Mouse (Mus musculus) ES-Bruce4 (cell line): ENCODE data around the gene Tdrd12.

Experiments
- CTCF ChIP-seq: IDR thresholded peaks from one replicate; pipeline ENCODE4 v1.8.1; 2011; ENCODE audit warnings: low read depth, low read length
- POLR2A ChIP-seq: IDR thresholded peaks from one replicate; pipeline ENCODE4 v1.8.1; 2011; ENCODE audit warnings: low read length; ENCODE audit not compliant: insufficient read depth

DNA sequence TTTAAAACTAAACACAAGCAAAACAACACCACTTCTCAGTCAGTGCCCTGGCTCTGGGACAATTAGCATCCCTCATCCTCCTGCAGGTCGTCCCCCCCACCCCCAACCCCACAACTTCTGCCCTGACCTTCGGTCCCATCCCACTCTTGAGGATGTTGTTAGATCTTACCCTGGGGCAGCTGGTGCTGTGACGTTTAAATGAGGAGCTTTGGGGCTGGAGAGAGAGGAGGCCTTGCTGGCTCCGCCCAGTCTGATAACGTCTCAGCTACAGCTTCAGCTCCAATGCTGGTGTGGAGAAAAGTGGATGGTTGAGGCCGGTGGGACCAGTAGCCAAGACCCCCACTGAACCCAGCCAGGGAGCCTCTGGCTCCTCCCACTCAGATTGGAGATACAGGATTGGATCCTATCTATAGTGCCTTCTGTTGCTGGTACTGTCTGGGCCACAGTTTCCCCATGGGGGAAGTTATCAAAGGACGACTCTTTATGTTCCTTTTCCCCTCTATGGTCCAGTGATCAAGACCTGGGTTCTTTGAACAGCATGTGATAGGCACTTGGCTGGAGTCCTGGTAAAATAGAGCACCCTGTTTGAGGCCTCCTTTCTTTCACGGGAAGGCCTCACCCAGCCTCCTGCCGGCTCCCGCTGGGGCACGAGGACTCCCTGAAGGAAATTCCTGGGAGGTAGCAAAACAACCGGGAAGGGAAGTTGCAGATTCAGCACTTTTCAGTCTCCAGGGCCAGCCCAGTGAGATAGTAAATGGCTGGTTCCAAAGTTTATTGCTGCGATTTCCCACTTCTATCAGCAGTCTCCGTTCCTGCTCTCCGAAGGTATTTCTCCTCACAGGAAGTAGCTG lies 89.3 kb downstream of the Tdrd12 start, which contains the start of gene Slc7a9:
- TF ChIP-seq CTCF (no peak), POLR2A (no peak)
